Mouse (Mus musculus): ENCODE measurements around the gene Olfr39.
"Not testable (repeated sequence)": the region's sequence is repeated elsewhere in the genome, so short reads cannot be mapped to it uniquely, and the experiment has no call there.

DNA sequence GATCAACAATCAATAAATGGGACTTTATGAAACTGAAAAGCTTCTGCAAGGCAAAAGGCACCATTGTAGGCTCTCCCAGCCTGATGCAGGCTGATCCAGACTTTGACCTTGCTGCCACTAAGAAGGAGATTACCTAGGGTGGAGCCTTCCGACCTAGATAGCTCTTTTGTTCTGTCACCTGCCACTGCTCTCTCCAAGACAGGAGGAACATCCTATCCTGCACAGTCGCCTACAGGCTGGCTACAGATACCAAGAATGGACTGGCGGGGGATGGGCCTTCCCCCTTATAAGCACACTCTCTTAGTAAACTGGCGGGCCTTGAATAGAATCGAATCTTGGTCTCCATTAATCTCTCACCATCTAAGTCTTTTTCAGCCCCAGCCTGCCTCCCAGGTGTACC lies 13.4 kb downstream of the Olfr39 start:
- not testable (repeated sequence) for TF ChIP-seq CTCF, EP300 (IDR thresholded peaks at IDR 0.05)

Data from lung, postnatal 0 days (tissue).